Mouse (Mus musculus) intestine, embryonic 14.5 days (tissue): ENCODE data around the gene Lcor. TPM values are rescaled to one million over a fixed set of nuclear protein-coding genes. Genes with fewer than 3 reads are reported as not detected.

ENCODE experiments used
- ATAC-seq: fragments of 200-750 bp; cut with Nextera tagmentation; replicated peaks from 2 replicates; pipeline ENCODE4 v1.8.0; 2017; ENCODE audit warnings: low read depth, moderate number of reproducible peaks, moderate TSS enrichment, moderate library complexity; ENCODE audit not compliant: low FRiP score, low TSS enrichment
- DNase-seq: peaks from one replicate; pipeline ENCODE4 v3.0.0-alpha.2; 2018; ENCODE audit warnings: low spot score
- H3K27ac ChIP-seq: fragments of 300-500 bp; sonication (generic); 2 replicates; pipeline ENCODE4 v1.5.1; 2014; ENCODE audit warnings: low read depth, mild to moderate bottlenecking, control low read depth
- H3K27me3 ChIP-seq: fragments of 300-500 bp; sonication (generic); replicated peaks from 2 replicates; pipeline ENCODE4 v1.6.1; 2014; ENCODE audit warnings: low read length, control low read depth; ENCODE audit not compliant: control insufficient read depth, insufficient read depth
- H3K36me3 ChIP-seq: fragments of 300-500 bp; sonication (generic); 2 replicates; pipeline ENCODE4 v1.6.1; 2014; ENCODE audit warnings: low read length, control low read depth; ENCODE audit not compliant: control insufficient read depth, insufficient read depth
- H3K4me1 ChIP-seq: fragments of 300-500 bp; sonication (generic); replicated peaks from 2 replicates; pipeline ENCODE4 v1.6.1; 2014; ENCODE audit warnings: low read length, control low read depth, mixed read lengths; ENCODE audit not compliant: control insufficient read depth, insufficient read depth
- H3K4me2 ChIP-seq: fragments of 300-500 bp; sonication (generic); 2 replicates; pipeline ENCODE4 v1.6.1; 2014; ENCODE audit warnings: low read length
- H3K4me3 ChIP-seq: fragments of 300-500 bp; sonication (generic); 2 replicates; pipeline ENCODE4 v1.5.1; 2014; ENCODE audit warnings: low read depth, low read length, control low read depth, mixed read lengths
- H3K9ac ChIP-seq: fragments of 300-500 bp; sonication (generic); 2 replicates; pipeline ENCODE4 v1.6.1; 2014; ENCODE audit warnings: mild to moderate bottlenecking, low read length
- H3K9me3 ChIP-seq: fragments of 300-500 bp; sonication (generic); 2 replicates; pipeline ENCODE4 v1.6.1; 2016; ENCODE audit warnings: low read length, control low read depth; ENCODE audit not compliant: control insufficient read depth
- WGBS: fragments of 180-500 bp; shearing (Covaris S2); extraction: QIAGEN DNeasy Blood & Tissue Kit; methylation state at CpG from one replicate; pipeline ENCODE4 v1.1.7; 2014; 5-methylcytosine and 5-hydroxymethylcytosine counted together
- polyA plus RNA-seq: library from polyadenylated mRNA; unstranded; fragments of >200 nt; fragmentation: Nextera tagmentation; extraction: Ambion mirVana; gene quantifications from 2 replicates; pipeline ENCODE4 v1.2.1, GENCODE M21; 2014

The Lcor gene
- 26.7 and 27.6 TPM in 2 replicates for polyA plus RNA-seq

- peak within 1 kb of the TSS; percentile 80 for H3K4me3 ChIP-seq
- DNase-seq, result peak; percentile 92
- no peaks in the 10 kb centered on the region for H3K9me3 ChIP-seq
- peak within 1 kb of the TSS; percentile 65 for H3K4me2 ChIP-seq
- no peaks in the 10 kb centered on the region for H3K27me3 ChIP-seq
- peaks cover 19% of the 10 kb centered on the region for H3K4me1 ChIP-seq
- H3K27ac ChIP-seq, result peak within 1 kb of the TSS; percentile 96
- peak; percentile 90 for ATAC-seq
- 0% methylated on average over 60 of the region's 92 CpGs for WGBS
- H3K36me3 ChIP-seq, result no peaks in the 10 kb centered on the region
- peak within 1 kb of the TSS; percentile 91 for H3K9ac ChIP-seq
Observed at GRCm38 (mm10) chr19:41482190-41482908, at the start of gene Lcor. Gene Lcor (plus strand): TSS chr19:41482637.

GRCm38 (mm10) chr19:41435366-41435765 is 47.1 kb upstream of the Lcor start:
- WGBS, result 83% methylated on average over 10 of the region's 10 CpGs

GRCm38 (mm10) chr19:41436461-41436860 is 46.0 kb upstream of the Lcor start:
- ATAC-seq (no peak), DNase-seq (no peak)
- no peak overlapping the region for H3K27ac ChIP-seq
- H3K27me3 ChIP-seq, result no peaks in the 10 kb centered on the region
- H3K9ac ChIP-seq, result no peak overlapping the region
- H3K4me2 ChIP-seq, result no peak overlapping the region
- no peak overlapping the region for H3K4me3 ChIP-seq
- H3K36me3 ChIP-seq, result no peaks in the 10 kb centered on the region
- no peaks in the 10 kb centered on the region for H3K4me1 ChIP-seq
- no peaks in the 10 kb centered on the region for H3K9me3 ChIP-seq
- 95% methylated on average over 9 of the region's 9 CpGs for WGBS

More at GRCm38 (mm10) chr19:41435366-41435765, 47.1 kb upstream of the Lcor start:
- H3K4me3 ChIP-seq, result no peak overlapping the region
- H3K9ac ChIP-seq, result no peak overlapping the region
- H3K9me3 ChIP-seq, result no peaks in the 10 kb centered on the region
- no peaks in the 10 kb centered on the region for H3K36me3 ChIP-seq
- H3K4me2 ChIP-seq, result no peak overlapping the region
- ATAC-seq (no peak), DNase-seq (no peak)
- no peaks in the 10 kb centered on the region for H3K27me3 ChIP-seq
- H3K4me1 ChIP-seq, result no peaks in the 10 kb centered on the region
- H3K27ac ChIP-seq, result no peak overlapping the region

GRCm38 (mm10) chr19:41438953-41439352 is 43.5 kb upstream of the Lcor start:
- 87% methylated on average over 6 of the region's 6 CpGs for WGBS
- DNase-seq (no peak), ATAC-seq (no peak)
- Histone ChIP-seq H3K27me3 (no peaks in the 10 kb centered on the region), H3K4me3 (no peak overlapping the region), H3K27ac (no peak overlapping the region), H3K36me3 (no peaks in the 10 kb centered on the region), H3K4me2 (no peak overlapping the region), H3K9me3 (no peaks in the 10 kb centered on the region), H3K4me1 (no peaks in the 10 kb centered on the region), H3K9ac (no peak overlapping the region)

GRCm38 (mm10) chr19:41441446-41441845 is 41.0 kb upstream of the Lcor start:
- Histone ChIP-seq H3K4me3 (no peak overlapping the region), H3K4me1 (peaks cover 6% of the 10 kb centered on the region; the same call in 1 of the 2 replicates), H3K27me3 (no peaks in the 10 kb centered on the region), H3K27ac (no peak overlapping the region), H3K36me3 (no peaks in the 10 kb centered on the region), H3K9me3 (no peaks in the 10 kb centered on the region), H3K4me2 (no peak overlapping the region), H3K9ac (no peak overlapping the region)
- no peak for DNase-seq
- ATAC-seq, result no peak
- WGBS, result 39% methylated on average over 3 of the region's 3 CpGs

- DNase-seq (no peak), ATAC-seq (no peak)
- Histone ChIP-seq H3K27ac (no peak overlapping the region), H3K4me1 (peaks cover 6% of the 10 kb centered on the region; the same call in 1 of the 2 replicates), H3K4me2 (peak overlapping the region; percentile 44), H3K9ac (no peak overlapping the region), H3K36me3 (no peaks in the 10 kb centered on the region), H3K9me3 (no peaks in the 10 kb centered on the region), H3K27me3 (no peaks in the 10 kb centered on the region), H3K4me3 (peak overlapping the region; percentile 20)
- WGBS, result 27% methylated on average over 20 of the region's 20 CpGs
Observed at GRCm38 (mm10) chr19:41441911-41442607, 40.4 kb upstream of the Lcor start.

GRCm38 (mm10) chr19:41442608-41442969 is 39.8 kb upstream of the Lcor start:
- DNase-seq (peak; percentile 71), ATAC-seq (no peak)
- H3K4me3 ChIP-seq, result peak overlapping the region; percentile 20; the same call in 1 of the 2 replicates
- no peak overlapping the region for H3K27ac ChIP-seq
- H3K36me3 ChIP-seq, result no peaks in the 10 kb centered on the region
- no peak overlapping the region for H3K9ac ChIP-seq
- no peaks in the 10 kb centered on the region for H3K9me3 ChIP-seq
- WGBS, result 22% methylated on average over 6 of the region's 6 CpGs
- peaks cover 6% of the 10 kb centered on the region; the same call in 1 of the 2 replicates for H3K4me1 ChIP-seq
- no peaks in the 10 kb centered on the region for H3K27me3 ChIP-seq
- H3K4me2 ChIP-seq, result peak overlapping the region; percentile 44

GRCm38 (mm10) chr19:41444491-41444890 is 37.9 kb upstream of the Lcor start:
- Histone ChIP-seq H3K36me3 (no peaks in the 10 kb centered on the region), H3K4me2 (no peak overlapping the region), H3K27me3 (no peaks in the 10 kb centered on the region), H3K9me3 (no peaks in the 10 kb centered on the region), H3K9ac (no peak overlapping the region), H3K4me3 (no peak overlapping the region), H3K27ac (no peak overlapping the region), H3K4me1 (peaks cover 6% of the 10 kb centered on the region; the same call in 1 of the 2 replicates)
- peak; percentile 49 for DNase-seq
- no peak for ATAC-seq
- 57% methylated on average over 8 of the region's 8 CpGs for WGBS
